Mouse (Mus musculus) frontal cortex, adult 2 months (tissue): Measurements from ENCODE around the gene Rreb1. TPM values are rescaled to one million over a fixed set of nuclear protein-coding genes. Genes with fewer than 3 reads are reported as not detected.

Experiments
- DNase-seq, 2 experiments: peaks; one replicate each; pipeline ENCODE4 v3.0.0; 2022; ENCODE audit warnings: low spot score in 1 of 2; ENCODE audit errors: extremely low spot score in 1 of 2
- polyA plus RNA-seq: library from polyadenylated mRNA; depleted of rRNA; stranded (reverse); fragments of >200 nt; gene quantifications from 2 replicates; pipeline ENCODE4 v1.2.3, GENCODE M21; 2012

Rreb1 gene
- polyA plus RNA-seq, 1 experiment: 38.2 TPM

- DNase-seq: peak in 1 of 2 experiments; percentile 27
These were observed 129.9 kb downstream of the Rreb1 start for GRCm38 (mm10) chr13:37908061-37908460.

- DNase-seq: peak; percentile 13 to 32
These were observed 130.3 kb downstream of the Rreb1 start for GRCm38 (mm10) chr13:37908493-37908892.

- no peak for DNase-seq
These were observed 131.0 kb downstream of the Rreb1 start for GRCm38 (mm10) chr13:37909225-37909624.

- DNase-seq: no peak
These were observed 133.8 kb downstream of the Rreb1 start for GRCm38 (mm10) chr13:37912011-37912410.

GRCm38 (mm10) chr13:37912591-37913467 is 134.6 kb downstream of the Rreb1 start:
- no peak for DNase-seq

- no peak for DNase-seq
These were observed 135.8 kb downstream of the Rreb1 start for GRCm38 (mm10) chr13:37913963-37914362.

- DNase-seq: no peak
These were observed 140.4 kb downstream of the Rreb1 start for GRCm38 (mm10) chr13:37918336-37919261.

GRCm38 (mm10) chr13:37919711-37920277 is 141.6 kb downstream of the Rreb1 start:
- no peak for DNase-seq

GRCm38 (mm10) chr13:37920727-37921126 is 142.5 kb downstream of the Rreb1 start:
- DNase-seq: no peak

GRCm38 (mm10) chr13:37923091-37923490 is 144.9 kb downstream of the Rreb1 start:
- no peak for DNase-seq

GRCm38 (mm10) chr13:37923643-37924460 is 145.7 kb downstream of the Rreb1 start:
- no peak for DNase-seq

GRCm38 (mm10) chr13:37924461-37924948 is 146.3 kb downstream of the Rreb1 start:
- DNase-seq: no peak

- no peak for DNase-seq
These were observed 148.2 kb downstream of the Rreb1 start for GRCm38 (mm10) chr13:37926394-37926793.

GRCm38 (mm10) chr13:37929532-37929931 is 151.3 kb downstream of the Rreb1 start:
- no peak for DNase-seq

GRCm38 (mm10) chr13:37930091-37930490 is 151.9 kb downstream of the Rreb1 start:
- DNase-seq: no peak

GRCm38 (mm10) chr13:37930621-37931020 is 152.4 kb downstream of the Rreb1 start:
- no peak for DNase-seq

- DNase-seq: no peak
These were observed 153.2 kb downstream of the Rreb1 start for GRCm38 (mm10) chr13:37931210-37931922.

GRCm38 (mm10) chr13:37934075-37934474 is 155.9 kb downstream of the Rreb1 start:
- no peak for DNase-seq

GRCm38 (mm10) chr13:37934920-37935319 is 156.7 kb downstream of the Rreb1 start:
- no peak for DNase-seq
